Mouse (Mus musculus) retina, postnatal 7 days (tissue): ENCODE data around the gene Lurap1l.

Experiments used
- DNase-seq: peaks from one replicate; pipeline ENCODE4 v3.0.0-alpha.2; 2012; ENCODE audit warnings: low read depth, low spot score

The Lurap1l gene

DNA sequence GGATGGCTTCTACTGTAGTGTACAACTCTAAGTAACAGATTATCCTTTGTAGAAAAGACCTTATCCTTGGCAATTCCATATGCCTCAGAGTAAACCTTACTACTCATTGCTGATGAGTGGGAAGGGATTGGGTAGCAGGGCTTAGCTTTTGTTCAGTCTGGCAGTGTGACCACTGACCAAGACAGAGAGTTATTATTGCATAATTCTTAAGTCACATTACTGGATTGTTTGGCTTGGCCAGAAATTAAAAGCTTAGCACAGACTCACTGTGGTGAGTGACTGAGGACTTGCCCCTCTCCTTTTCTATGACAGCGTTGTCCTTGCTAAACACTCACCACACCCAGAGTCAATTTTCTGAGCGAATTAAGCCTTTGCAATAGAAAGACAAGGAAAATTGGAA, 93.1 kb downstream of the Lurap1l start:
- DNase-seq, result no peak
